Mouse (Mus musculus): ENCODE measurements at regions not wholly inside any gene's neighbourhood (a gene's known extent, or its start where the extent isn't known, plus 50 kb on each side); places are given as distances from the start of the nearest gene placed in this dataset.

GRCm38 (mm10) chr14:62057096-62057495 is 235.3 kb upstream of the Rnaseh2b start:
- in situ Hi-C loops (cut with MseI, MboI): no loop called here

- in situ Hi-C loops (cut with MseI, MboI): no loop called here
These were observed 234.3 kb upstream of the Rnaseh2b start for GRCm38 (mm10) chr14:62058100-62058499.

- in situ Hi-C loops (cut with MseI, MboI): no loop called here
These were observed 221.2 kb upstream of the Rnaseh2b start for GRCm38 (mm10) chr14:62071140-62071539.

GRCm38 (mm10) chr14:62084047-62084446 is 208.3 kb upstream of the Rnaseh2b start:
- in situ Hi-C loops (cut with MseI, MboI): no loop called here

GRCm38 (mm10) chr14:62088174-62088573 is 204.2 kb upstream of the Rnaseh2b start:
- in situ Hi-C loops (cut with MseI, MboI): no loop called here

GRCm38 (mm10) chr14:62117532-62117931 is 174.9 kb upstream of the Rnaseh2b start:
- in situ Hi-C loops (cut with MseI, MboI): no loop called here

GRCm38 (mm10) chr14:62118542-62118953 is 173.8 kb upstream of the Rnaseh2b start:
- in situ Hi-C loops (cut with MseI, MboI): no loop called here

- in situ Hi-C loops (cut with MseI, MboI): no loop called here
These were observed 163.5 kb upstream of the Rnaseh2b start for GRCm38 (mm10) chr14:62128918-62129317.

- in situ Hi-C loops (cut with MseI, MboI): no loop called here
These were observed 160.0 kb upstream of the Rnaseh2b start for GRCm38 (mm10) chr14:62132353-62132816.

- in situ Hi-C loops (cut with MseI, MboI): no loop called here
These were observed 154.4 kb upstream of the Rnaseh2b start for GRCm38 (mm10) chr14:62137981-62138380.

GRCm38 (mm10) chr14:62144385-62145030 is 147.9 kb upstream of the Rnaseh2b start:
- in situ Hi-C loops (cut with MseI, MboI): no loop called here

GRCm38 (mm10) chr14:62157038-62157716 is 135.2 kb upstream of the Rnaseh2b start:
- in situ Hi-C loops (cut with MseI, MboI): no loop called here

GRCm38 (mm10) chr14:62159690-62160089 is 132.7 kb upstream of the Rnaseh2b start:
- in situ Hi-C loops (cut with MseI, MboI): no loop called here

- in situ Hi-C loops (cut with MseI, MboI): no loop called here
These were observed 129.1 kb upstream of the Rnaseh2b start for GRCm38 (mm10) chr14:62163120-62163796.

GRCm38 (mm10) chr14:62164918-62165317 is 127.5 kb upstream of the Rnaseh2b start:
- in situ Hi-C loops (cut with MseI, MboI): no loop called here

GRCm38 (mm10) chr14:62166006-62166405 is 126.4 kb upstream of the Rnaseh2b start:
- in situ Hi-C loops (cut with MseI, MboI): no loop called here

GRCm38 (mm10) chr14:62166596-62166995 is 125.8 kb upstream of the Rnaseh2b start:
- in situ Hi-C loops (cut with MseI, MboI): no loop called here

GRCm38 (mm10) chr14:62167090-62167489 is 125.3 kb upstream of the Rnaseh2b start:
- in situ Hi-C loops (cut with MseI, MboI): no loop called here

GRCm38 (mm10) chr14:62168711-62169110 is 123.7 kb upstream of the Rnaseh2b start:
- in situ Hi-C loops (cut with MseI, MboI): no loop called here

- in situ Hi-C loops (cut with MseI, MboI): no loop called here
These were observed 122.0 kb upstream of the Rnaseh2b start for GRCm38 (mm10) chr14:62170385-62170784.

- in situ Hi-C loops (cut with MseI, MboI): no loop called here
These were observed 120.9 kb upstream of the Rnaseh2b start for GRCm38 (mm10) chr14:62171256-62172047.
